Mouse (Mus musculus): ENCODE measurements around the gene Irx6.

Irx6 gene

DNA sequence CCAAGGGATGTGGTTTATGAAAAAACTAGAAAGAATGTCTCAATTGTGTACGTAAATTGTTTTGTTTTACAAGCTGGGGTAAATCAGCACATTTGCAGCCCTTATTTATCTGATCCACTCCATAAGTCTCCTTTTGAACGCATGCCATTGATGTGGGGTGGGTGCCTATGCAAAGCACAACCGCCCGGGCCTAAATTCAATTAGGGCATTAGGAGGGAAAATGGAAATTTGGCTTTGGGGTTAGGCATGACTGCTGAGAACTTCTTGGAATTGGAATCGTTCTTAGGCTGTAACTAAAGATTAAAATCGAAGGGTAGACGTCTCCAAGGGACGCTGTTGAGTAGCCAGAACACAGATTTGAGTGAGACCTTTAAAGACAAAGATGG, 47.8 kb downstream of the Irx6 start:
- no peak for DNase-seq (ENCODE audit: low read depth, low spot score)

- DNase-seq (ENCODE audit: low read depth, low spot score): no peak
These were observed 49.2 kb downstream of the Irx6 start for GRCm38 (mm10) chr8:92723320-92723719.

- DNase-seq (ENCODE audit: low read depth, low spot score): no peak
These were observed 49.9 kb downstream of the Irx6 start for GRCm38 (mm10) chr8:92723947-92724346.

DNA sequence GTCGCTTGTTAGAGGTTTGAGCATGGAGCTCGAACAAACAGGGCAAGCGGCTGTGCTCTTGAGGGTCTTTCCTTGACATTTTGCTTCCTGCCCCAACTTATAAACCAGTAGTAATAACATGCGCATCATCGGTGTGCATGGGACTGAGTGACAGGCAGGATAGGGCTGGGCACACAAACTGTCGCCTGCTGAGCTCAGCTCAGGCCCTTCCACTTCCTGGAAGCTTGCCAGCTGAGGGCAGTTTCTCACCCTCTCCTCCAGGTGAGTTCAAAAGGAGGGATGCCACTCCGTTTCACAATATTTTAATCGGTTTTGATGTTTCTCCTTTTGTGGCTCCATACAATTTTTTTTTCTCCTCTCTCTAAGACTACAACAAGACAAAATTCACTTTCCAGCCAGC, 50.3 kb downstream of the Irx6 start:
- DNase-seq (ENCODE audit: low read depth, low spot score): no peak
